Mouse (Mus musculus) layer of hippocampus, adult 8-10 months (tissue): ENCODE results near the gene Aars. TPM values are rescaled to one million over a fixed set of nuclear protein-coding genes. Genes with fewer than 3 reads are reported as not detected.
"Not testable (repeated sequence)": the region's sequence is repeated elsewhere in the genome, so short reads cannot be mapped to it uniquely, and the experiment has no call there.

Source experiments
- DNase-seq, 2 experiments: peaks; one replicate each; pipeline ENCODE4 v3.0.0; 2022; ENCODE audit warnings: low spot score in 2 of 2
- total RNA-seq, 4 experiments: library from RNA; stranded (reverse); gene quantifications; 2 replicates each; pipeline ENCODE4 v1.2.4; 2022

Aars gene
- total RNA-seq, 4 experiments from 2014 or later: 78.6 to 89.6 (median 84.8) TPM

DNA sequence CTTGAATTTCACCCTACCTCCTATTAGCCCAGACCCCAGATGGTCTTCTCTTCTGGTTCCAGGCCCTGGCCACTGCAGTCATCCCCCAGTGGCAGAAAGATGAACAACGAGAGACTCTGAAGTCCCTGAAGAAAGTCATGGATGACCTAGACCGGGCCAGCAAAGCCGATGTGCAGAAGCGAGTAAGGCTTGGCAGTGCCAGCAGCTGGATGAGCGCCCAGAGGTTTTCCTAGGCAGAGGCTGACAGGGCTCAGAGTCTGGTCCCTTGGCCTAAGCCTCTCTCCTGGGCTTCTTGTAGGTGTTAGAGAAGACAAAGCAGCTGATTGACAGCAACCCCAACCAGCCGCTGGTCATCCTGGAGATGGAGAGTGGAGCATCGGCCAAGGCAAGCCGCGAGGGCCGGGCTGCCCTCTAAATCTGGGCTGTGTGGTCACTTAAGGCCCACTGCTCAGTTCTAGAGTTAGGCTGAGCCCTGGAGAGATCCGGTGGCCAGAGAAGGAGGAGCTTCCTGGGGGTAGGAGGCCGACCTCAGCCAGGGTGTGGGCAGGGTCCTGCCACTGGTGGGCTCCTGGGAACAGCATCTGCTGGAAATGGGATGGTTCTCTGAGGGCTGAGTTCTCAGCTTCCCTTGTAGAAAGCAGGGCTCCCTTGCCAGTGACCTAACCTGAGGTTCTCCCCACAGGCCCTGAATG lies 21.0 kb downstream of the Aars start:
- DNase-seq: no peak

DNA sequence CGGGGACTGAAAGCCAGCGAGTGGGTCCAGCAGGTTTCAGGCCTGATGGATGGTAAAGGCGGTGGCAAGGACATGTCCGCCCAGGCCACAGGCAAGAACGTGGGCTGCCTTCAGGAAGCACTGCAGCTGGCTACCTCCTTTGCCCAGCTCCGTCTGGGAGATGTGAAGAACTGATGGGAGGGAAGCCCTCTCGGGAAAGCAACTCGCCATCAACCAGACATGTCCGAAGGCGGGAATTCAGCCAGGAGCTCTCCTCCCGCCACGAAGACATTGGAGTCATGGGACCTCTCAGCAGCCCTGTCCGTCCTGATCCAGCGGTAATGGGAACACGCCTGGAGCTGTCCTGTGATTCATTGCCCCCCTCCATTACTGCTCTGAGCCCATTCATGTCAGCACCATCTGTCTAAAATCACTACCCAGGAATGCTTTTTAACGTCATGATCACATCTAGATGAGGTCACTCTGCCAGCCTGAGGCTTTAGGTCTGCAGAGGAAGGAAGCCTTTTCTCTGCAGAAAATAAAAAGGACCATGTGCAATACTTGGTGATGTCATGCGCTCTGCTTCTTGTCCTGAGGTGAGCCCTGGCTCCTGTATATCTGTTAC lies 22.2 kb downstream of the Aars start:
- no peak for DNase-seq

GRCm38 (mm10) chr8:111055661-111056060 lies 22.7 kb downstream of the Aars start:
- DNase-seq: no peak

GRCm38 (mm10) chr8:111056158-111056663 lies 23.3 kb downstream of the Aars start, which contains the start of gene Exosc6:
Gene Exosc6 (plus strand): TSS chr8:111056339.
- DNase-seq: peak; percentile 82 to 91

DNA sequence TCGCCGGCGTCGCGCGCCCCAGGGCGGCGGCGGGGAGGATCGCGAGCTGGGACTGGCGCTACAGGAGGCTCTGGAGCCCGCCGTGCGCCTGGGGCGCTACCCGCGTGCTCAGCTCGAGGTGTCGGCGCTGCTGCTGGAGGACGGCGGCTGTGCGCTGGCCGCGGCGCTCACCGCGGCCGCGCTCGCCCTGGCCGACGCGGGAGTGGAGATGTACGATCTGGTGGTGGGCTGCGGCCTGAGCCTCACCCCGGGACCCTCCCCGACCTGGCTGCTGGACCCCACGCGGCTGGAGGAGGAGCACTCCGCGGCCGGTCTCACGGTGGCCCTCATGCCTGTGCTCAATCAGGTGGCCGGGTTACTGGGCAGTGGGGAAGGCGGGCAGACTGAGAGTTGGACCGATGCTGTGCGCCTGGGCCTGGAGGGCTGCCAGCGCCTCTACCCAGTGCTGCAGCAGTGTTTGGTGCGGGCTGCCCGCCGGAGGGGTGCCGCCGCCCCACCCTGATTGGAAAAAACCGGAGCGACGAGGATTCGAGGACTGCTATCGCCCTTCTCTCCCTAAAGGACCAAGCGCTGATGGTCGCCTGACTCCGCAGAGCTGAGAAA lies 23.8 kb downstream of the Aars start:
- peak in 1 of 2 experiments; percentile 34 for DNase-seq

GRCm38 (mm10) chr8:111058946-111059572 lies 26.1 kb downstream of the Aars start:
- DNase-seq: no peak

GRCm38 (mm10) chr8:111061688-111062071 lies 28.7 kb downstream of the Aars start:
- DNase-seq: no peak

- DNase-seq: peak; percentile 87 to 96
These were observed 29.3 kb downstream of the Aars start for GRCm38 (mm10) chr8:111062072-111062757.

DNA sequence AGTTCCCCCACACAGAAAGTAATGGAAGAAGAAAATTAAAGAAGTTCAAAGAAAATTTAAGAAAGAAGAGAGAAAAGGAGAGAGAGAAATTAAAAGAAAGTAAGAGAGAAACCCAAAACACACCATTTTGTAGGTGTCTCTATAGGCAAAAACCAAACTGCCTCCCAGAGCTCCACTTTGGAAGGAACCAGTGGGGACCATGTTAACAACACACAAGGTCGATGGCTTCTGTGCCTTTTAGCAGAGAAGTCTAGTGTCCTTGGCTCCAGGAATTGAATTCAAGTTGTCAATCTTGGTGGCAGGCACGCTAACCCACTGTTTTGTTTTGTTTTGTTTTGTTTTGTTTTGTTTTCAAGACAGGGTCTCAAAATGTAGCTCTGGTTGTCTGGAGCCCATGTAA lies 29.9 kb downstream of the Aars start:
- no peak for DNase-seq

GRCm38 (mm10) chr8:111066308-111066707 lies 33.4 kb downstream of the Aars start:
- no peak for DNase-seq

DNA sequence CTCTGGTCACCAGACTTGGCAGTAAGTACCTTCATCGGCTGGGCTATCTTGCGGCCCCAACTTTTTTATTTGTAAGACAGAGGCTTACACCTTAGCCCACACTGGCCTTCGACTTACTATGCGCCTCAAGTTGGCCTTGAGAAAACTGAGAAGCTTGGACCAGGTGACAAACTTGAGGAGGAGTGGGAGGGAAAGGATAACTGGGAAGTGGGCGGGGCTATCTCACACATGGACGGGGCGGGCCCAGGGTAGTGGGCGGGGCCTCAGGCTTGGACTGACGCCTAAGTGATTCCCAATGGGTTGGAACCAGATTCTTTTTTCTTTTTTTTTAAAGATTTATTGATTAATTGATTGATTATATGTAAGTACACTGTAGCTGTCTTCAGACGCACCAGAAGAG lies 34.5 kb downstream of the Aars start:
- DNase-seq: no peak

GRCm38 (mm10) chr8:111068660-111069059 lies 35.7 kb downstream of the Aars start:
- not testable (repeated sequence) for DNase-seq

DNA sequence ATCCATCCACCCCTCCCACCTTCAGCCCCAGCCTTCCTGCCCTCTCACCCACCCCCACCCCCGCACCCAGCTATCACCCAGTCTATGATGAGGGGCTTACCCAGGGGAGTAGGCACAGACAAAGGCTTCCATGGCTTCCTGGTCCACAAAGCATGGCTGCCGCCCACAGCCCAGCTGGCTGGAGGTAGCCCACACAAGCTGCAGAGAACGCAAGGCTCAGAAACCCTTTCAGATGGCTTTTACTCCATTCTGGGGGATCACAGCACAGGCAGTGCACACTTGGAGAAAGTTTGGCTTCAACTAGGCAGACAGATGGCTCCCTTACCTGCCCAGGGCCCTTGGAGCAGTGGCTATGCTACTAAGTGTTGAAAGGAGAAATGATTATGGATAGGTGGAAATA lies 43.0 kb downstream of the Aars start:
- peak; percentile 70 to 79 for DNase-seq

DNA sequence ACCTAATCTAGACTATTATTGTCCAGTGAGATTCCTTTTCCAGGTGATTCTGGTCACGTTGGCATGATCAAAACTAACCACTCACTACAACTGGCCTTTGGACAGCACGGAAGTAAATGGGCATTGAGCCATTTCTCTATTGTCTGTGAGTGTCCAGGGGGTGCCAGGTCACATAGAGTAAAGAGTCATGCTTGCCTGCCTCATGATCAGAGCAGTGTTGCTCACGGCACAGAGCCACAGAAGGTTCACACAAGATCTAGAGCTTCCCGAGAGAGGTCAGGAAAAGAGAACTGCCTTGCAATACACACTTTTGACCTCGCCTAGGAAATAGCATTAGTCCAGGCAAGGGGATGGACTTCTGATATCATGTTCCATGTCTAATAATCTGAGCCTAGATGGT lies 46.5 kb downstream of the Aars start:
- DNase-seq: no peak

- DNase-seq: no peak
These were observed 46.9 kb downstream of the Aars start for GRCm38 (mm10) chr8:111079861-111080271.

DNA sequence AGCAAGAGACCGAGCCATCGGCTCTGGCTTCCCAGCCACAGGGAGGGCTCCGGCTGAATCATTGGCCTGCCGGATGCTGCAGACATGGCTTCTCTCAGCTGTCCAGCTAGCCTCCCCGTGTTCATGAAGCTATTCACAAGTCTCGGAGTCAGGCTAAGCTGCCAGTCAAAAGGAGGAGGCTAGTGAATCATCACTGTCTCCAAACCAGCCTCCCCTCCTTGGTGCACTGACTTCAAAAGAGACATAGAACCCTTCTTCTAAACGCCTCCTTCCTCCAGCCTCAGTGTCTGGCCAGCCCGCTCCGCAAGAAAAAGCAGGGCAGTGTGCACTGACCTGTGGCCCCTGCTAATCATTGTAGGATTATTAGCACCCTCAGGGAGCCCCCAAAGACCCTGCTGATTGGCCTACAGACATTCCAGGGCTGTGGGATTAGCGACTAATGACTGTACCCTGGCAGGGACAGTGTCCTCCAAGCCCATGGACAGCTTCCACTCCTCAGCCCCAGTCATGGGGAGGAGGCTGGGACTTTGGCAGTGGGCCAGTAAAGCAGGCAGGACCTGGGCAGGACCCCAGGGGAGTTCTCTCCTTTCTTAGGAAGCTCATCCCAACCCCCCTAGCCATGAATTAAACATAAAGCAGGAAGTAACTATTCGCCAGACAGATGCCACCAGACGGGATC lies 48.8 kb downstream of the Aars start:
- no peak for DNase-seq

DNA sequence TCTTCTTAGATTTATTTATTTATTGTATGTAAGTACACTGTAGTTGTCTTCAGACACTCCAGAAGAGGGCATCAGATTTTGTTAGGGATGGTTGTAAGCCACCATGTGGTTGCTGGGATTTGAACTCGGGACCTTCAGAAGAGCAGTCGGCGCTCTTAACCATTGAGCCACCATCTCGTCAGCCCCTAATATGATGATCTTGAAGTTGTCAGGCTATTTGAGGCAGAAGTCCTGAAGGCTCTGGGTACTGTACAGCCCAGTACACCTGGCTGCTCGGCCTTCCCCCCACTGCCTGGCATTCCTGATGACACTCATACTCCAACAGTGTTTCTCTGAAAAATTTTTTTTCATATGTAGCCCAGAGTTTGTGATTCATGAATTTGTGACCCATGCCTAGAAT lies 51.0 kb downstream of the Aars start:
- not testable (repeated sequence) for DNase-seq

- peak in 1 of 2 experiments; percentile 67 for DNase-seq
These were observed 57.2 kb downstream of the Aars start for GRCm38 (mm10) chr8:111090126-111090525.

- no peak for DNase-seq
These were observed 58.8 kb downstream of the Aars start for GRCm38 (mm10) chr8:111091706-111092105.

DNA sequence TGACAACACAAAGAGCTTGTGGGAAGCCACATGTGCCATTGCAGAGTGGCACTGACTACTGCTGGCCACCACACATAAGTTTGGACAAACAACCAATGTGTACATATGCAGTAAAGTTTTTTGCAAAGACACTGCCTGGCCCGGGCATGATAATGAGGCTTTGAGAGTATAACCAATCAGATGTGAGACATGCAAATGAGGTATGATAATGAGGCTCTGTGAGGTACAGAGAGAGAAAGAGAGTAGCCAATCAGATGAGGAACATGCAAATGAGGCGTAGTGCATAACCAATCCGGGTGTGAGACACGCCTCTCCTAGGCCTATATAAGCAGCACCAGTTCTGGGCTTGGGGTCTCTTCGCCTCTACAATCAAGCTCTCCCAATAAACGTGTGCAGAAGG lies 59.4 kb downstream of the Aars start, which contains the start of gene Clec18a:
Clec18a (minus strand) TSS at position 101 of the 400 bp plus-strand sequence.
- not testable (repeated sequence) for DNase-seq
